Mouse (Mus musculus) cerebellum, adult 2 months (tissue): ENCODE measurements at regions not wholly inside any gene's neighbourhood (a gene's known extent, or its start where the extent isn't known, plus 50 kb on each side); places are given as distances from the start of the nearest gene placed in this dataset.

Experiments used
- DNase-seq, 2 experiments: peaks; one replicate each; pipeline ENCODE4 v3.0.0; 2021
- H3K27ac ChIP-seq: fragments of 200-500 bp; 2 replicates; pipeline ENCODE4 v1.5.1; 2012; ENCODE audit warnings: low read length, control low read depth, inconsistent platforms; ENCODE audit not compliant: insufficient read depth
- H3K27me3 ChIP-seq: fragments of 200-500 bp; 2 replicates; pipeline ENCODE4 v1.6.1; 2012; ENCODE audit warnings: inconsistent platforms, mild to moderate bottlenecking, low read length, moderate library complexity; ENCODE audit not compliant: control insufficient read depth, insufficient read depth
- H3K4me1 ChIP-seq: fragments of 200-500 bp; 2 replicates; pipeline ENCODE4 v1.6.1; 2011; ENCODE audit warnings: low read length; ENCODE audit not compliant: control insufficient read depth, insufficient read depth
- H3K4me3 ChIP-seq: fragments of 200-500 bp; replicated peaks from 2 replicates; pipeline ENCODE3; 2011; ENCODE audit warnings: mild to moderate bottlenecking, low read depth, low read length, control low read depth; ENCODE audit not compliant: insufficient read depth
- CTCF ChIP-seq: fragments of 200-500 bp; IDR thresholded peaks from 2 replicates; pipeline ENCODE4 v1.5.1; 2011; ENCODE audit warnings: low read depth, mild to moderate bottlenecking, control low read depth, low read length, moderate library complexity, borderline replicate concordance; ENCODE audit not compliant: insufficient read depth
- POLR2A ChIP-seq: fragments of 200-500 bp; IDR thresholded peaks from 2 replicates; pipeline ENCODE4 v1.6.1; 2011; ENCODE audit warnings: low read length, control low read depth, borderline replicate concordance; ENCODE audit not compliant: insufficient read depth
- WGBS: fragments of 180-500 bp; shearing (Covaris S2); methylation state at CpG from one replicate; pipeline ENCODE4 v1.1.7; 2018; 5-methylcytosine and 5-hydroxymethylcytosine counted together

DNA sequence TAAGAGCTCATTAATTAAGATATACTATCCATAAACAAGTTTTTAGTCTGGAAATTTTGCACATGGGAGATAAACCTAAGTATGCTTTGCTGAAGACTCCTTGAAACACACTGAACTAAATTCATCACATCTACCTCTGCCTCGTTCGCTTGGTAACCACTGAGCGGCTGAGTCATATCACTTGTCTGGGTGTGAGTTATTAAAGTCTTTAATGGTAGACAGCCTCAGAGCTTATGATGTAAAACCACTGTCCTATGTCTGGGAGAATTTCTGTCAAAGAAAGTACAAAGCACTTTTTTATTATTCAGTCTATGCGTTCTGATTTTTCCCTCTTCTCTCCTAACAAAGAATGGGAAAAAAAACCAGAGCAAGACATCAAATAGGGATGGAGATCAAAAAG, 207.3 kb downstream of the Arl4a start:
- no peak for DNase-seq
- 90% methylated on average over 4 of the region's 4 CpGs for WGBS
- H3K4me1 ChIP-seq: no peaks in the 10 kb centered on the region
- no peaks in the 10 kb centered on the region for H3K27me3 ChIP-seq
- no peak overlapping the region for H3K27ac ChIP-seq
- H3K4me3 ChIP-seq: no peak overlapping the region
- TF ChIP-seq CTCF: no peak
- TF ChIP-seq POLR2A: no peak

DNA sequence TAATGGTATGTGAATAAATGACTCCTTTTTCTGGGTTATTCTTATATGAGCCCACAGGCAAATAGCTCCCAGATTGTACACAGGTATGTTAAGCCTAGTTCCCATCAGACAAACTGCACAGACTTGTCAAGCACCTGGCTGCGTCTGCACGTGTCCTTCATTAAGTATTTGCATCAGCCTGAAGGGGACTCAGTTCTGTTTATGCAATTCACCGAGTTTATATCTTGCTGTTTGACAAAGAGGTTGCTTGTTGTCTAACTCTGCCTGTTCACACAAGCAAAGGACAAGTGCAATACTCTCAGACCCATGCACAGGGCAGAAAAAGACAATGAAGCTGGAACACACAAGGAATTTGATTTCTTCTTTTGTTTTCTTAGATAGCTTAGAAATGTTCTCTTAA, 215.2 kb downstream of the Arl4a start:
- TF ChIP-seq POLR2A: no peak
- TF ChIP-seq CTCF: no peak
- Histone ChIP-seq H3K27ac (no peak overlapping the region), H3K27me3 (no peaks in the 10 kb centered on the region), H3K4me3 (no peak overlapping the region), H3K4me1 (no peaks in the 10 kb centered on the region)
- DNase-seq: no peak
- WGBS: 78% methylated on average over 3 of the region's 3 CpGs

DNA sequence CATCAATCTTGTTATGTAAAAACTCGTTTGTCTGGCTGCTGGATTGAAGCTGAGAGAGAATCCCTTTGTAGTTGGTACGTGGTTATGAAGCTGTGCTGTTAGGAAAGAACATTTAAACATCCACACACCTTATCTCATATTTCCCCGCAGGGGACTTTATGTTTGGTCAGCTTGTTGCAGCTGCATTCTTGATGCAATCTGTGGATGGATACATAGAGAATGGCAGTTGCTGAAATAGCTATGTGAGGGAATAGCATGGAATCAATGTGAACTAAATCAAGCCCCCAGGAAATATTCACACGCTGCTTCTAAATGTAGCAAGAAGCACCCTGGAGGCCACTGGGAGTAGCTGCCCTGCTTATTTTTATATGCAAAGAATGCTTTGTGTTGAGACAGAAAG, 236.3 kb downstream of the Arl4a start:
- H3K27me3 ChIP-seq: no peaks in the 10 kb centered on the region
- H3K4me3 ChIP-seq: no peak overlapping the region
- no peaks in the 10 kb centered on the region for H3K4me1 ChIP-seq
- no peak for TF ChIP-seq CTCF
- TF ChIP-seq POLR2A: no peak
- H3K27ac ChIP-seq: no peak overlapping the region
- 65% methylated on average over 4 of the region's 4 CpGs for WGBS
- DNase-seq: no peak

DNA sequence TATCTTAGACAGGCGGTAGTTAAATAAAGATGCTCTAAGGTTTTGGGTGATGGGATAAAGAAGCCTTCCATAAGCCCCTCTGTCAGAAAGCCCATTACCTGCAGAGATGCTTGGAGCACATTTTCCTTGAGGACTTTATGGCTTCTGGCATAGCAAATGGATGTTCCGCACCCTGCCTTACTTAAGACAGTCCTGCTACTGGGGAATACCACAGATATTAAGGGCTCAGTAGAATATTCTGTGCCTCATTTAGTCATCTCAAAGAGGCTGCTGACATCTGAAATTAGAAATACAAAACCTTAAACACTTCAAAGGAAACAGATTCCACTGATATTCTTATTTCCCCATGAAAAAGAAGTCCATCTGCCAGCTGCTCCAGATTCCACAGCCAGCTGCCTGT, 240.0 kb downstream of the Arl4a start:
- no peak for DNase-seq
- Histone ChIP-seq H3K27ac (no peak overlapping the region), H3K4me1 (no peaks in the 10 kb centered on the region), H3K4me3 (no peak overlapping the region), H3K27me3 (no peaks in the 10 kb centered on the region)
- WGBS: 90% methylated on average over 2 of the region's 2 CpGs
- TF ChIP-seq CTCF (no peak), POLR2A (no peak)

DNA sequence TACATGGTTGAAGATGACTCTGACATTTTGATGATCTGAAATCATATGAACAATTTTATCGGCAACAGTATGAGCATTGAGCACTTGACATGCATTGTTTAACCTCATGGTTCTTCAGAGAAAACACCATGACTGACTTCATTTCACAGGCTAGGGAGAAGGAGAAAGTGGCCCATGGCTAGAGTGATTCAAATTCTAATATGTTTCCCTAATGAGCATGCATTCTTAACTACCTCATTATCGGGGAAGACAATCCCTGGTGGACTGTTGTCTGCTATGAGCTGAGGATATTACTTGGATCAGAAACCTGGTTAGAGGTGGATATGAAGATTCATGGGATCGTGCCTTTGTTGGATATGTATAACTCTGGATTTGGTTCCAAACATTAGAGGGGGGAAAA, 240.9 kb downstream of the Arl4a start:
- Histone ChIP-seq H3K27ac (no peak overlapping the region), H3K4me3 (no peak overlapping the region), H3K27me3 (no peaks in the 10 kb centered on the region), H3K4me1 (no peaks in the 10 kb centered on the region)
- TF ChIP-seq CTCF (no peak), POLR2A (no peak)
- no peak for DNase-seq
- WGBS: 63% methylated on average over 3 of the region's 3 CpGs

DNA sequence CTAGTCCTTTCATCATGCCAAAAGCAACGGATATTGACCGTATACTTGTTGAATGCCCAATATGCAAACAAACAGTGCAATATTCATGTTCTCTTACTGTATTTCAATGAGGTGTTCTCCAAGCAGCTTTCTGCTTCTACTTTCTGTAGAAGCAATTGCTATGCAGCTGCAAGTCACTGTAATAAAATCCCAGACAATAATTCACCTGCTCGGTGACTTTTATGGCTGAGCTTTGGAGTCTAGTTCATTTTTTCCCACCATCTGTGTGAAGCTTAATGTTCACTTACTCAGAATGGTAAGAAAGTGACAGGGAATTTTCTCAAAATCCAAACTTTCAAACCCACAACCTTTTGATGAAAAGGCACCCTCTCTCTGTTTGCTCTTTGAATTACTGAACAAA, 252.8 kb downstream of the Arl4a start:
- Histone ChIP-seq H3K27ac (no peak overlapping the region), H3K27me3 (no peaks in the 10 kb centered on the region), H3K4me3 (no peak overlapping the region), H3K4me1 (no peaks in the 10 kb centered on the region)
- DNase-seq: no peak
- 77% methylated on average over 3 of the region's 3 CpGs for WGBS
- TF ChIP-seq CTCF (no peak), POLR2A (no peak)

DNA sequence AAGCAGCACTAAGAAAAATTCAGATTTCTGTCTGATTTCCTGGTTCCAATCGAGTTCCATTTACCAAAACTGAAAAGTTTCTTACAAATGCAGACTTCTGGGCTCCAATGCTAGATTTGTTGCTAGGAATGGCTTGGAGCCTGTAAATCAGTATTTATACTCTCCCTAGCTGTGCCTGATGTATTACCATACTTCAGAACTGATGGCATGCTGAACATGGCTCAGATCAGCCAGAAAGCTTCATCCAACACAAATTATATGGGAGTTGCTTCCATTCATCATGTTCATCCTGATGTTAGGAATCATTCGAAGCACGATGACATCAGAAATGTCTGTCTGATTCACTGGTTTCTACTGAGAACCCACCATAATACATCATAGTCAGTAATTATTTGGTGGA, 253.3 kb downstream of the Arl4a start:
- 85% methylated on average over 3 of the region's 3 CpGs for WGBS
- Histone ChIP-seq H3K4me1 (no peaks in the 10 kb centered on the region), H3K27me3 (no peaks in the 10 kb centered on the region), H3K27ac (no peak overlapping the region), H3K4me3 (no peak overlapping the region)
- no peak for TF ChIP-seq POLR2A
- TF ChIP-seq CTCF: no peak
- no peak for DNase-seq

DNA sequence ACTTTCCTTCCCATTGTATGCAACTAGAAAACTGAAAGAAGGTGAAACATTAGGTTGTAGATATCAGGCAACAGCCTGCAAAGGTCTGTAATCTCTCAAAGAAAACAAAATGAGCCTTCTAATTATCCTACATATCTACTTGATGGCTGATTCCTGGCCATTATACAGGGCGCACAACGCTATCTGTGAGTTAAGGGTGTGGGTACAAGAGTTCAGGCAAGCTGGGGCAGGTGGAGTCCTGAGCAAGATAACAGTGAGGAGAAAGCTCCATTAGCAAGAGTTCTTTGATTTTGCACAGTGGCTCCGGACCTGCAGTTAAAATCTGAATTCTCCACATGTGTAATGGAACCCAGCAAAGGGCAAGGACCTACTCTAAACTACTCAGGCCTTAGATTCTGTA, 261.7 kb downstream of the Arl4a start:
- Histone ChIP-seq H3K4me1 (no peaks in the 10 kb centered on the region), H3K27ac (no peak overlapping the region), H3K27me3 (no peaks in the 10 kb centered on the region), H3K4me3 (no peak overlapping the region)
- 91% methylated on average over 3 of the region's 3 CpGs for WGBS
- no peak for TF ChIP-seq POLR2A
- TF ChIP-seq CTCF: no peak
- DNase-seq: no peak
